Mouse (Mus musculus): Measurements from ENCODE around the gene Cxcl5. TPM values are rescaled to one million over a fixed set of nuclear protein-coding genes. Genes with fewer than 3 reads are reported as not detected.

The Cxcl5 gene
- total RNA-seq (2015) = not detected in 2 replicates
- not detected in 2 replicates for total RNA-seq (2017)

GRCm38 (mm10) chr5:90759077-90760065 lies at the start of gene Cxcl5:
Cxcl5 (plus strand) TSS chr5:90759360.
- ATAC-seq (replicated peaks; ENCODE audit: poor library complexity) = peak; percentile 42

- no peak for ATAC-seq (replicated peaks; ENCODE audit: poor library complexity)
These were observed 47.8 kb upstream of the Cxcl5 start for GRCm38 (mm10) chr5:90711409-90711808.

GRCm38 (mm10) chr5:90717937-90718336 lies 41.2 kb upstream of the Cxcl5 start:
- ATAC-seq (replicated peaks; ENCODE audit: poor library complexity) = no peak

GRCm38 (mm10) chr5:90722656-90723055 lies 36.5 kb upstream of the Cxcl5 start:
- peak; percentile 94 for ATAC-seq (replicated peaks; ENCODE audit: poor library complexity)

- no peak for ATAC-seq (replicated peaks; ENCODE audit: poor library complexity)
These were observed 30.9 kb upstream of the Cxcl5 start for GRCm38 (mm10) chr5:90728254-90728653.

GRCm38 (mm10) chr5:90731480-90731879 lies 27.7 kb upstream of the Cxcl5 start:
- peak; percentile 57 for ATAC-seq (replicated peaks; ENCODE audit: poor library complexity)

GRCm38 (mm10) chr5:90742029-90742428 lies 17.1 kb upstream of the Cxcl5 start:
- peak; percentile 98 for ATAC-seq (replicated peaks; ENCODE audit: poor library complexity)

- ATAC-seq (replicated peaks; ENCODE audit: poor library complexity) = no peak
These were observed 5.2 kb upstream of the Cxcl5 start for GRCm38 (mm10) chr5:90753934-90754333.

GRCm38 (mm10) chr5:90758020-90758605 lies 1.0 kb upstream of the Cxcl5 start:
- ATAC-seq (replicated peaks; ENCODE audit: poor library complexity) = peak; percentile 59

- ATAC-seq (replicated peaks; ENCODE audit: poor library complexity) = no peak
These were observed 1.1 kb downstream of the Cxcl5 start for GRCm38 (mm10) chr5:90760303-90760702.

- no peak for ATAC-seq (replicated peaks; ENCODE audit: poor library complexity)
These were observed 1.7 kb downstream of the Cxcl5 start for GRCm38 (mm10) chr5:90760844-90761243.

GRCm38 (mm10) chr5:90761834-90762233 lies 2.7 kb downstream of the Cxcl5 start:
- no peak for ATAC-seq (replicated peaks; ENCODE audit: poor library complexity)

- ATAC-seq (replicated peaks; ENCODE audit: poor library complexity) = no peak
These were observed 4.9 kb downstream of the Cxcl5 start for GRCm38 (mm10) chr5:90763912-90764665.

- 0 out of 2 replicates have a peak, but pooled peaks have one; percentile 43 for ATAC-seq (replicated peaks; ENCODE audit: poor library complexity)
These were observed 6.9 kb downstream of the Cxcl5 start for GRCm38 (mm10) chr5:90765821-90766606.

- no peak for ATAC-seq (replicated peaks; ENCODE audit: poor library complexity)
These were observed 9.1 kb downstream of the Cxcl5 start, which contains the start of gene Ppbp for GRCm38 (mm10) chr5:90768218-90768617. Ppbp (plus strand) TSS chr5:90768518.

- peak; percentile 32; the same call in 1 of the 2 replicates for ATAC-seq (replicated peaks; ENCODE audit: poor library complexity)
These were observed 12.2 kb downstream of the Cxcl5 start for GRCm38 (mm10) chr5:90771369-90771768.

GRCm38 (mm10) chr5:90771880-90772653 lies 12.9 kb downstream of the Cxcl5 start, which contains the start of gene Pf4:
Pf4 (plus strand) TSS chr5:90772435.
- ATAC-seq (replicated peaks; ENCODE audit: poor library complexity) = peak; percentile 57

- ATAC-seq (replicated peaks; ENCODE audit: poor library complexity) = peak; percentile 74
These were observed 16.4 kb downstream of the Cxcl5 start for GRCm38 (mm10) chr5:90775562-90775961.

GRCm38 (mm10) chr5:90777621-90778020 lies 18.5 kb downstream of the Cxcl5 start:
- ATAC-seq (replicated peaks; ENCODE audit: poor library complexity) = no peak

Data from megakaryocyte progenitor cell, adult 5-6 weeks (primary cell).